Mouse (Mus musculus) cerebellum, adult 2 months (tissue): ENCODE measurements at regions not wholly inside any gene's neighbourhood (a gene's known extent, or its start where the extent isn't known, plus 50 kb on each side); places are given as distances from the start of the nearest gene placed in this dataset.

Experiments
- DNase-seq, 2 experiments: peaks; one replicate each; pipeline ENCODE4 v3.0.0; 2021
- H3K27ac ChIP-seq: fragments of 200-500 bp; 2 replicates; pipeline ENCODE4 v1.5.1; 2012; ENCODE audit warnings: low read length, control low read depth, inconsistent platforms; ENCODE audit not compliant: insufficient read depth
- H3K27me3 ChIP-seq: fragments of 200-500 bp; 2 replicates; pipeline ENCODE4 v1.6.1; 2012; ENCODE audit warnings: inconsistent platforms, mild to moderate bottlenecking, low read length, moderate library complexity; ENCODE audit not compliant: control insufficient read depth, insufficient read depth
- H3K4me1 ChIP-seq: fragments of 200-500 bp; 2 replicates; pipeline ENCODE4 v1.6.1; 2011; ENCODE audit warnings: low read length; ENCODE audit not compliant: control insufficient read depth, insufficient read depth
- H3K4me3 ChIP-seq: fragments of 200-500 bp; replicated peaks from 2 replicates; pipeline ENCODE3; 2011; ENCODE audit warnings: mild to moderate bottlenecking, low read depth, low read length, control low read depth; ENCODE audit not compliant: insufficient read depth
- CTCF ChIP-seq: fragments of 200-500 bp; IDR thresholded peaks from 2 replicates; pipeline ENCODE4 v1.5.1; 2011; ENCODE audit warnings: low read depth, mild to moderate bottlenecking, control low read depth, low read length, moderate library complexity, borderline replicate concordance; ENCODE audit not compliant: insufficient read depth
- POLR2A ChIP-seq: fragments of 200-500 bp; IDR thresholded peaks from 2 replicates; pipeline ENCODE4 v1.6.1; 2011; ENCODE audit warnings: low read length, control low read depth, borderline replicate concordance; ENCODE audit not compliant: insufficient read depth
- whole genome bisulfite sequencing: fragments of 180-500 bp; shearing (Covaris S2); methylation state at CpG from one replicate; pipeline ENCODE4 v1.1.7; 2018; 5-methylcytosine and 5-hydroxymethylcytosine counted together

GRCm38 (mm10) chr16:50942291-50942690, 351.3 kb upstream of the Ccdc54 start:
- H3K27ac ChIP-seq: no peak overlapping the region
- DNase-seq: no peak
- no peak overlapping the region for H3K4me3 ChIP-seq
- H3K27me3 ChIP-seq: no peaks in the 10 kb centered on the region
- TF ChIP-seq CTCF: no peak
- TF ChIP-seq POLR2A: no peak
- no peaks in the 10 kb centered on the region for H3K4me1 ChIP-seq

GRCm38 (mm10) chr16:50939316-50939715, 348.4 kb upstream of the Ccdc54 start:
- H3K4me1 ChIP-seq: no peaks in the 10 kb centered on the region
- TF ChIP-seq CTCF (no peak), POLR2A (no peak)

GRCm38 (mm10) chr16:50907732-50908131, 316.8 kb upstream of the Ccdc54 start:
- H3K27ac ChIP-seq: no peak overlapping the region
- TF ChIP-seq CTCF (no peak), POLR2A (no peak)
- no peaks in the 10 kb centered on the region for H3K4me1 ChIP-seq
- no peak overlapping the region for H3K4me3 ChIP-seq
- 32% methylated on average over 2 of the region's 2 CpGs for WGBS
- H3K27me3 ChIP-seq: no peaks in the 10 kb centered on the region
- DNase-seq: no peak

More at GRCm38 (mm10) chr16:50939316-50939715, 348.4 kb upstream of the Ccdc54 start:
- H3K4me3 ChIP-seq: no peak overlapping the region
- 47% methylated on average over 6 of the region's 6 CpGs for WGBS
- no peak overlapping the region for H3K27ac ChIP-seq
- DNase-seq: no peak
- no peaks in the 10 kb centered on the region for H3K27me3 ChIP-seq

- Histone ChIP-seq H3K4me3 (no peak overlapping the region), H3K4me1 (no peaks in the 10 kb centered on the region), H3K27ac (no peak overlapping the region), H3K27me3 (no peaks in the 10 kb centered on the region)
- TF ChIP-seq CTCF: no peak
- TF ChIP-seq POLR2A: no peak
- no peak for DNase-seq
- 29% methylated on average over 2 of the region's 2 CpGs for WGBS
Observed at GRCm38 (mm10) chr16:50899151-50899550, 308.2 kb upstream of the Ccdc54 start.

GRCm38 (mm10) chr16:50877926-50878325, 287.0 kb upstream of the Ccdc54 start:
- Histone ChIP-seq H3K4me3 (no peak overlapping the region), H3K4me1 (no peaks in the 10 kb centered on the region), H3K27ac (no peak overlapping the region), H3K27me3 (no peaks in the 10 kb centered on the region)
- 83% methylated on average over 3 of the region's 3 CpGs for WGBS
- DNase-seq: no peak
- TF ChIP-seq POLR2A (no peak), CTCF (no peak)

GRCm38 (mm10) chr16:50871318-50871717, 280.4 kb upstream of the Ccdc54 start:
- no peak for DNase-seq
- Histone ChIP-seq H3K27ac (no peak overlapping the region), H3K27me3 (no peaks in the 10 kb centered on the region), H3K4me1 (no peaks in the 10 kb centered on the region), H3K4me3 (no peak overlapping the region)
- no peak for TF ChIP-seq POLR2A
- no peak for TF ChIP-seq CTCF
- 92% methylated on average over 4 of the region's 4 CpGs for WGBS

- no peak for TF ChIP-seq POLR2A
- TF ChIP-seq CTCF: no peak
- Histone ChIP-seq H3K27me3 (no peaks in the 10 kb centered on the region), H3K4me1 (no peaks in the 10 kb centered on the region), H3K27ac (no peak overlapping the region), H3K4me3 (no peak overlapping the region)
- no peak for DNase-seq
- WGBS: 64% methylated on average over 5 of the region's 5 CpGs
Observed at GRCm38 (mm10) chr16:50863565-50863964, 272.6 kb upstream of the Ccdc54 start.

- Histone ChIP-seq H3K4me3 (no peak overlapping the region), H3K27me3 (no peaks in the 10 kb centered on the region), H3K4me1 (no peaks in the 10 kb centered on the region), H3K27ac (no peak overlapping the region)
- 91% methylated on average over 1 of the region's 1 CpGs for WGBS
- TF ChIP-seq CTCF: no peak
- no peak for TF ChIP-seq POLR2A
- DNase-seq: no peak
Observed at GRCm38 (mm10) chr16:50859513-50859912, 268.6 kb upstream of the Ccdc54 start.
